Mouse (Mus musculus) CH12.LX (cell line): ENCODE measurements at regions not wholly inside any gene's neighbourhood (a gene's known extent, or its start where the extent isn't known, plus 50 kb on each side); places are given as distances from the start of the nearest gene placed in this dataset.

Experiments used
- DNase-seq: peaks from one replicate; pipeline ENCODE4 v3.0.0-alpha.2; 2013; ENCODE audit errors: extremely low read depth
- H3K27ac ChIP-seq: 2 replicates; pipeline ENCODE4 v1.5.1; 2012; ENCODE audit warnings: low read depth, mild to moderate bottlenecking, control low read depth, moderate library complexity; ENCODE audit not compliant: insufficient read depth
- H3K27me3 ChIP-seq: replicated peaks from 2 replicates; pipeline ENCODE3; 2012; ENCODE audit warnings: inconsistent platforms
- H3K36me3 ChIP-seq, 2 experiments: replicated peaks in 1 of 2; 2 replicates each; pipeline versions ENCODE3 to v1.6.1; 2012; ENCODE audit warnings: inconsistent platforms in 1 of 2, low read length in 1 of 2, mild to moderate bottlenecking in 1 of 2, mixed read lengths in 1 of 2, moderate library complexity in 1 of 2; ENCODE audit not compliant: control insufficient read depth in 1 of 2, insufficient read depth in 1 of 2
- H3K4me1 ChIP-seq, 2 experiments: 2 replicates each; pipeline ENCODE4 v1.6.1; 2012; ENCODE audit warnings: inconsistent platforms in 1 of 2, moderate library complexity in 1 of 2; ENCODE audit not compliant: insufficient read depth in 2 of 2, control insufficient read depth in 1 of 2
- H3K4me2 ChIP-seq: 2 replicates; pipeline ENCODE4 v1.6.1; 2012; ENCODE audit warnings: low read depth, mild to moderate bottlenecking, control low read depth; ENCODE audit not compliant: poor library complexity, insufficient read depth, severe bottlenecking
- H3K4me3 ChIP-seq, 3 experiments: fragments of 150-350 bp in 1 of 3; sonication (generic) in 1 of 3; replicated peaks in 1 of 3; 2 replicates each; pipeline versions ENCODE3 to v1.5.1; 2011 to 2012; ENCODE audit warnings: low read depth in 2 of 3, low read length in 2 of 3, mild to moderate bottlenecking in 2 of 3, moderate library complexity in 2 of 3, control low read depth in 1 of 3, improper control_type of control experiment in 1 of 3, inconsistent platforms in 1 of 3, mixed read lengths in 1 of 3; ENCODE audit not compliant: poor library complexity in 1 of 3
- H3K79me2 ChIP-seq: replicated peaks from 2 replicates; pipeline ENCODE4 v1.6.1; 2012; ENCODE audit warnings: mild to moderate bottlenecking, moderate library complexity; ENCODE audit not compliant: control insufficient read depth, poor library complexity, insufficient read depth, severe bottlenecking; ENCODE audit errors: extremely low read depth
- H3K9ac ChIP-seq: 2 replicates; pipeline ENCODE4 v1.6.1; 2012; ENCODE audit warnings: low read depth, mild to moderate bottlenecking, control low read depth, moderate library complexity; ENCODE audit not compliant: insufficient read depth
- H3K9me3 ChIP-seq: replicated peaks from 2 replicates; pipeline ENCODE3; 2012; ENCODE audit warnings: low read length, inconsistent platforms, mixed read lengths
- BHLHE40 ChIP-seq: IDR thresholded peaks from 2 replicates; pipeline ENCODE4 v1.6.1; 2011; ENCODE audit warnings: mild to moderate bottlenecking, low read depth, low read length, improper control_type of control experiment
- CHD1 ChIP-seq: IDR thresholded peaks from 2 replicates; pipeline ENCODE4 v1.6.1; 2012; ENCODE audit warnings: low read depth, low read length, improper control_type of control experiment, inconsistent platforms
- CHD2 ChIP-seq: IDR thresholded peaks from 2 replicates; pipeline ENCODE4 v1.6.1; 2011; ENCODE audit warnings: low read length, improper control_type of control experiment
- CTCF ChIP-seq, 2 experiments: IDR thresholded peaks in 1 of 2; conservative IDR thresholded peaks in 1 of 2; 2 replicates each; pipeline ENCODE4 v1.5.1; 2011 to 2012; ENCODE audit warnings: low read depth in 2 of 2, low read length in 2 of 2, improper control_type of control experiment in 1 of 2, inconsistent platforms in 1 of 2, mild to moderate bottlenecking in 1 of 2, moderate library complexity in 1 of 2
- E2F4 ChIP-seq: IDR thresholded peaks from 2 replicates; pipeline ENCODE4 v1.6.1; 2011; ENCODE audit warnings: low read depth, low read length, improper control_type of control experiment; ENCODE audit not compliant: insufficient replicate concordance
- ELF1 ChIP-seq: IDR thresholded peaks from 2 replicates; pipeline ENCODE4 v1.6.1; 2014; ENCODE audit warnings: low read depth, mild to moderate bottlenecking, inconsistent platforms, low read length, improper control_type of control experiment
- ETS1 ChIP-seq: conservative IDR thresholded peaks from 2 replicates; pipeline ENCODE4 v1.6.1; 2012; ENCODE audit warnings: low read depth, mild to moderate bottlenecking, inconsistent platforms, low read length, improper control_type of control experiment, moderate library complexity
- IRF4 ChIP-seq: IDR thresholded peaks from 2 replicates; pipeline ENCODE4 v1.6.1; 2014; ENCODE audit warnings: low read depth, mild to moderate bottlenecking, inconsistent platforms, low read length, improper control_type of control experiment
- JUND ChIP-seq: conservative IDR thresholded peaks from 2 replicates; pipeline ENCODE4 v1.6.1; 2011; ENCODE audit warnings: low read depth, low read length, improper control_type of control experiment
- MAFK ChIP-seq: IDR thresholded peaks from 2 replicates; pipeline ENCODE4 v1.6.1; 2011; ENCODE audit warnings: low read length, improper control_type of control experiment; ENCODE audit not compliant: insufficient replicate concordance
- MAX ChIP-seq: IDR thresholded peaks from 2 replicates; pipeline ENCODE4 v1.6.1; 2011; ENCODE audit warnings: low read length, improper control_type of control experiment
- MAZ ChIP-seq: IDR thresholded peaks from 2 replicates; pipeline ENCODE4 v1.6.1; 2012; ENCODE audit warnings: low read depth, mild to moderate bottlenecking, inconsistent platforms, low read length, improper control_type of control experiment, moderate library complexity
- MEF2A ChIP-seq: IDR thresholded peaks from 2 replicates; pipeline ENCODE4 v1.6.1; 2014; ENCODE audit warnings: low read depth, mild to moderate bottlenecking, inconsistent platforms, low read length, improper control_type of control experiment, borderline replicate concordance
- MXI1 ChIP-seq: IDR thresholded peaks from 2 replicates; pipeline ENCODE4 v1.6.1; 2011; ENCODE audit warnings: mild to moderate bottlenecking, low read depth, low read length, improper control_type of control experiment
- MYC ChIP-seq: IDR thresholded peaks from 2 replicates; pipeline ENCODE4 v1.6.1; 2011; ENCODE audit warnings: low read depth, mild to moderate bottlenecking, improper control_type of control experiment, low read length
- NELFE ChIP-seq: IDR thresholded peaks from 2 replicates; pipeline ENCODE4 v1.6.1; 2011; ENCODE audit warnings: low read depth, low read length, improper control_type of control experiment
- NRF1 ChIP-seq: IDR thresholded peaks from 2 replicates; pipeline ENCODE4 v1.6.1; 2014; ENCODE audit warnings: low read depth, mild to moderate bottlenecking, inconsistent platforms, low read length, improper control_type of control experiment, moderate library complexity
- RCOR1 ChIP-seq: conservative IDR thresholded peaks from 2 replicates; pipeline ENCODE4 v1.6.1; 2012; ENCODE audit warnings: low read depth, mild to moderate bottlenecking, inconsistent platforms, low read length, improper control_type of control experiment
- SIN3A ChIP-seq: IDR thresholded peaks from 2 replicates; pipeline ENCODE4 v1.6.1; 2012; ENCODE audit warnings: low read length, improper control_type of control experiment, inconsistent platforms
- TCF12 ChIP-seq: IDR thresholded peaks from 2 replicates; pipeline ENCODE4 v1.6.1; 2014; ENCODE audit warnings: low read depth, mild to moderate bottlenecking, inconsistent platforms, low read length, improper control_type of control experiment
- UBTF ChIP-seq: IDR thresholded peaks from 2 replicates; pipeline ENCODE4 v1.6.1; 2012; ENCODE audit warnings: low read depth, mild to moderate bottlenecking, inconsistent platforms, low read length, improper control_type of control experiment, moderate library complexity
- USF1 ChIP-seq: IDR thresholded peaks from 2 replicates; pipeline ENCODE4 v1.6.1; 2014; ENCODE audit warnings: low read depth, mild to moderate bottlenecking, inconsistent platforms, low read length, improper control_type of control experiment
- ZC3H11A ChIP-seq: IDR thresholded peaks from 2 replicates; pipeline ENCODE4 v1.6.1; 2012; ENCODE audit warnings: low read depth, mild to moderate bottlenecking, inconsistent platforms, low read length, improper control_type of control experiment
- ZKSCAN1 ChIP-seq: IDR thresholded peaks from 2 replicates; pipeline ENCODE4 v1.6.1; 2012; ENCODE audit warnings: low read depth, inconsistent platforms, low read length, improper control_type of control experiment, borderline replicate concordance
- ZMIZ1 ChIP-seq: IDR thresholded peaks from 2 replicates; pipeline ENCODE4 v1.6.1; 2012; ENCODE audit warnings: low read depth, mild to moderate bottlenecking, inconsistent platforms, low read length, improper control_type of control experiment
- dilution Hi-C: fragments of 300-500 bp; cut with MboI; formaldehyde crosslinking; loops from 2 replicates; pipeline ENCODE4 v1.14.3; 2020; ENCODE audit warnings: low sequenced_read_pairs; ENCODE audit not compliant: extremely low pct_unique_long_range_greater_than_20kb, extremely low pct_ligation_motif_present
- in situ Hi-C: fragments of 300-500 bp; cut with MboI; formaldehyde crosslinking; loops from 3 replicates; pipeline ENCODE4 v1.14.3; 2019; ENCODE audit warnings: low sequenced_read_pairs, low pct_ligation_motif_present, low pct_unique_long_range_greater_than_20kb, mixed read lengths

DNA sequence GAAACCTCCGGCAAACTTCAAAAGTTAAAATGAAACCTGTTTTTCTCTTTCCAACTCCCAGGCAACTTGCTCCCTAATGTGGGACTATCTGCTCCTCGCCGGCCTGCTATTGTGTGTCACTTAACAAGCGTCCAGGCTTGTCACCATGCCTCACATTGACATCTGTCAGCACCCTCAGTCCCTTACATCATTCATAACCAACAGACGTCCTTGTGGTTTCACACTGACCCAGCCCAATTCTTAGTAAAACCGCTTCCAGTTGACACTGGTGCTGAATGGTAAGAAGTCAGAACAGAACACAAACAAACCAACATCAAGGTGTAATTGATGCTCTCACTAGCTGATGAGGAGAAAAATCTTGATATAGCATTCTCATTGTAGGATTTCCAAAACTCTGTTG is 85.8 kb upstream of the Ifngr1 start:
- Histone ChIP-seq H3K4me1 (peaks cover 12 to 42% of the 10 kb centered on the region in 2 experiments), H3K9me3 (no peaks in the 10 kb centered on the region), H3K9ac (no peak overlapping the region; the same call in 1 of the 2 replicates), H3K4me2 (no peak overlapping the region), H3K27me3 (no peaks in the 10 kb centered on the region), H3K4me3 (no peak overlapping the region), H3K27ac (no peak overlapping the region), H3K79me2 (no peaks in the 10 kb centered on the region), H3K36me3 (no peaks in the 10 kb centered on the region)
- in situ Hi-C loops = no loop called here
- dilution Hi-C loops = no loop called here
- TF ChIP-seq IRF4 (no peak), UBTF (no peak), ETS1 (0 out of 2 replicates have a peak, but pooled peaks have one; percentile 18), SIN3A (peak; percentile 20; the same call in 1 of the 2 replicates), NELFE (no peak), RCOR1 (no peak), CTCF (conservative IDR thresholded peaks at IDR 0.05 in 1 of 2, IDR thresholded peaks at IDR 0.05 in 1 of 2; ENCODE audit: low read depth in 2 of 2, low read length in 2 of 2) (no peak), ELF1 (no peak), MXI1 (peak; percentile 62; the same call in 1 of the 2 replicates), ZMIZ1 (no peak), MAFK (no peak), CHD1 (no peak), MYC (no peak), BHLHE40 (0 out of 2 replicates have a peak, but pooled peaks have one; percentile 7)
- DNase-seq = peak; percentile 33

DNA sequence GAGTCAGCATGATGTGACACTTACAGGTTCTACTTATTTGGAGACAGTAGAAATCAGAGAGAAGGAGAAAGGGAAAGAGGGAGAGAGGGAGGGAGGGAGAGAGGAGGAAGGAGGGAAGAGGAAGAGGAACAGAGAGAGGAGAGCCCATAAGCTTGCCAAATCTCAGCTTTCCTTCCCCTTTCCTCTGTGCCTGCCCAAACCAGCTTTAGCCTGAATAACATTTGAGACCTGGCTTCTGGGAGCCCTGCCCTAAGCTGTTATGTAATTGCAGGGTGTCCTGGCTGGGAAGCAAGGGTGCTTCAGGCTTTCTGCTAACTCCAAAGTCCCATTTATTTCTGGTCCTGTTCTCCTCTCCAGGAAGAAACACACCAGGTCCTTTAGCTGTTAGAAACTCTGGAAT is 85.3 kb upstream of the Ifngr1 start:
- Histone ChIP-seq H3K4me1 (peaks cover 12 to 42% of the 10 kb centered on the region in 2 experiments), H3K27ac (no peak overlapping the region)
- dilution Hi-C loops = no loop called here

More for the DNA sequence above, 85.3 kb upstream of the Ifngr1 start:
- no peaks in the 10 kb centered on the region for H3K79me2 ChIP-seq
- in situ Hi-C loops = no loop called here
- DNase-seq = no peak
- no peak overlapping the region for H3K4me3 ChIP-seq
- no peaks in the 10 kb centered on the region for H3K27me3 ChIP-seq
- no peak overlapping the region for H3K4me2 ChIP-seq
- no peak overlapping the region for H3K9ac ChIP-seq
- TF ChIP-seq CHD2 (no peak), MAZ (no peak), BHLHE40 (no peak), RCOR1 (no peak), SIN3A (no peak), MXI1 (no peak), NRF1 (no peak), TCF12 (no peak), JUND (no peak), MAX (no peak), UBTF (no peak), MEF2A (no peak), ZMIZ1 (no peak), E2F4 (no peak), USF1 (no peak), ZC3H11A (no peak), ZKSCAN1 (no peak)
- no peaks in the 10 kb centered on the region for H3K9me3 ChIP-seq
- no peaks in the 10 kb centered on the region for H3K36me3 ChIP-seq
